Mouse (Mus musculus) embryonic fibroblast, embryonic 13.5 days (primary cell): ENCODE measurements around the gene Ggact. TPM values are rescaled to one million over a fixed set of nuclear protein-coding genes. Genes with fewer than 3 reads are reported as not detected.

Experiments used
- H3K27ac ChIP-seq: 2 replicates; pipeline ENCODE4 v1.5.1; 2012; ENCODE audit warnings: low read length, control low read depth, inconsistent platforms; ENCODE audit not compliant: insufficient read depth
- H3K4me1 ChIP-seq: 2 replicates; pipeline ENCODE4 v1.6.1; 2011; ENCODE audit warnings: low read length; ENCODE audit not compliant: control insufficient read depth, insufficient read depth
- H3K4me3 ChIP-seq: 2 replicates; pipeline ENCODE4 v1.5.1; 2011; ENCODE audit warnings: mild to moderate bottlenecking, control low read depth, low read length; ENCODE audit not compliant: insufficient read depth
- CTCF ChIP-seq: IDR thresholded peaks from 2 replicates; pipeline ENCODE4 v1.5.1; 2011; ENCODE audit warnings: mild to moderate bottlenecking, control low read depth, low read length, moderate library complexity, borderline replicate concordance; ENCODE audit not compliant: insufficient read depth
- POLR2A ChIP-seq: IDR thresholded peaks from 2 replicates; pipeline ENCODE4 v1.6.1; 2011; ENCODE audit warnings: low read depth, mild to moderate bottlenecking, control low read depth, low read length, moderate library complexity
- polyA plus RNA-seq: library from polyadenylated mRNA; stranded (reverse); fragments of >200 nt; gene quantifications from 2 replicates; pipeline ENCODE4 v1.2.4, GENCODE M21; 2011; ENCODE audit warnings: low read depth; ENCODE audit not compliant: missing spikeins, insufficient read length

Gene Ggact
- polyA plus RNA-seq, 1 experiment, result 26.6 TPM

- TF ChIP-seq POLR2A, result no peak
- TF ChIP-seq CTCF, result no peak
- Histone ChIP-seq H3K27ac (no peak overlapping the region), H3K4me3 (no peak overlapping the region), H3K4me1 (0 out of 2 replicates have a peak, but pooled peaks cover 3% of the 10 kb centered on the region)
Measured at GRCm38 (mm10) chr14:122875056-122875455, 38.5 kb downstream of the Ggact start.

GRCm38 (mm10) chr14:122872612-122873011 is 40.9 kb downstream of the Ggact start:
- no peak overlapping the region for H3K27ac ChIP-seq
- no peak overlapping the region for H3K4me3 ChIP-seq
- H3K4me1 ChIP-seq, result 0 out of 2 replicates have a peak, but pooled peaks cover 3% of the 10 kb centered on the region
- TF ChIP-seq CTCF (no peak), POLR2A (no peak)

GRCm38 (mm10) chr14:122871841-122872580 is 41.5 kb downstream of the Ggact start:
- Histone ChIP-seq H3K27ac (no peak overlapping the region), H3K4me3 (no peak overlapping the region), H3K4me1 (peaks cover 3% of the 10 kb centered on the region; the same call in 1 of the 2 replicates)
- TF ChIP-seq POLR2A, result no peak
- no peak for TF ChIP-seq CTCF

- H3K4me1 ChIP-seq, result peaks cover 3% of the 10 kb centered on the region; the same call in 1 of the 2 replicates
- H3K4me3 ChIP-seq, result no peak overlapping the region
- no peak overlapping the region for H3K27ac ChIP-seq
- TF ChIP-seq POLR2A, result no peak
- TF ChIP-seq CTCF, result no peak
Measured at GRCm38 (mm10) chr14:122869831-122870230, 43.7 kb downstream of the Ggact start.

- Histone ChIP-seq H3K4me3 (no peak overlapping the region), H3K4me1 (peaks cover 3% of the 10 kb centered on the region; the same call in 1 of the 2 replicates), H3K27ac (no peak overlapping the region)
- TF ChIP-seq CTCF, result no peak
- TF ChIP-seq POLR2A, result no peak
Measured at GRCm38 (mm10) chr14:122867531-122868285, 45.8 kb downstream of the Ggact start.

GRCm38 (mm10) chr14:122865462-122866129 is 48.0 kb downstream of the Ggact start:
- no peak for TF ChIP-seq POLR2A
- TF ChIP-seq CTCF, result no peak
- H3K27ac ChIP-seq, result no peak overlapping the region
- H3K4me3 ChIP-seq, result no peak overlapping the region
- no peaks in the 10 kb centered on the region; the same call in 1 of the 2 replicates for H3K4me1 ChIP-seq

GRCm38 (mm10) chr14:122862623-122863022 is 50.9 kb downstream of the Ggact start:
- Histone ChIP-seq H3K4me3 (no peak overlapping the region), H3K27ac (no peak overlapping the region), H3K4me1 (no peaks in the 10 kb centered on the region; the same call in 1 of the 2 replicates)
- no peak for TF ChIP-seq CTCF
- no peak for TF ChIP-seq POLR2A

- no peak overlapping the region for H3K27ac ChIP-seq
- no peak for TF ChIP-seq POLR2A
- TF ChIP-seq CTCF, result no peak
- no peak overlapping the region for H3K4me3 ChIP-seq
- no peaks in the 10 kb centered on the region for H3K4me1 ChIP-seq
Measured at GRCm38 (mm10) chr14:122859792-122860191, 53.8 kb downstream of the Ggact start.

- H3K27ac ChIP-seq, result no peak overlapping the region
- TF ChIP-seq CTCF (no peak), POLR2A (no peak)
- no peaks in the 10 kb centered on the region for H3K4me1 ChIP-seq
- no peak overlapping the region for H3K4me3 ChIP-seq
Measured at GRCm38 (mm10) chr14:122852506-122853057, 61.0 kb downstream of the Ggact start.
